Mouse (Mus musculus): Measurements from ENCODE around the gene Smndc1.

Gene Smndc1

DNA sequence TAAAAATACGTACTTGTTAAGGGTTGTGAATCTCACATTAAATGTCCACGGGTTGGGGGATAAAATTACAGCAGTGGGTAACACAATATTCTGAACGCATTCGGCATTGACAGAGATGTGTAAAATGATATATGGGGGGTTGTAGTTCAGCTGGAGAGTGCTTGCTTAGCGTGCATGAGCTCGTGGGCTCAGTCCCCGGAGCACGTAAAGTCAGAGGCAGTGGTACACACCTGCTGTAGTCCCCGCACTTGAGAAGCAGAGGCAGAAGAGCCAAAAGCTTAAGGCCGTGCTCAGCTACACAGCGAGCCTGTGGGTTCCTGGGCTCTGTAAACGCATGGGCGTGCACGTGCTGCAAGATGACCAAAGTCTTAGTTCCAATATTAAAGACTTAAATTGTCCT lies 44.6 kb downstream of the Smndc1 start:
- DNase-seq (ENCODE audit: low read depth, low spot score) = no peak

DNA sequence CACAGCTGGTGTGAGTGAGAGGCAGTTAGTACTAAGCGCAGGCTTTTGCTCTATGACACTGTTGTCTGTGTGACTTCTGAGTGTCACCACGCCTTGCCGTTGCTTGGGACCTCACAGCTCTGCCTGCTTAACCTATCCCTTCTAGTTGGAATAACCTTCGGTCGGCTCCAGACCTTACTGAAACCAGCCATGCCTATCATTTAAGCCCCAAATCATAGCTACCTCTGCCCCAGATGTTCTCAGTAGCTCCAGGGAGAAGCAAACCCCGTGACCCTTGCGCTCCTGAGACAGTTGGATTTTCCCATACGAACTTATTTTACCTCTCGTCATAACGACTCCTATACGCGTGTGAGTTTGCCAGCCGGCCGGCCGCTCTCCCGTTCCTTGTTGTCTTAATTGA lies 46.3 kb downstream of the Smndc1 start:
- no peak for DNase-seq (ENCODE audit: low read depth, low spot score)

DNA sequence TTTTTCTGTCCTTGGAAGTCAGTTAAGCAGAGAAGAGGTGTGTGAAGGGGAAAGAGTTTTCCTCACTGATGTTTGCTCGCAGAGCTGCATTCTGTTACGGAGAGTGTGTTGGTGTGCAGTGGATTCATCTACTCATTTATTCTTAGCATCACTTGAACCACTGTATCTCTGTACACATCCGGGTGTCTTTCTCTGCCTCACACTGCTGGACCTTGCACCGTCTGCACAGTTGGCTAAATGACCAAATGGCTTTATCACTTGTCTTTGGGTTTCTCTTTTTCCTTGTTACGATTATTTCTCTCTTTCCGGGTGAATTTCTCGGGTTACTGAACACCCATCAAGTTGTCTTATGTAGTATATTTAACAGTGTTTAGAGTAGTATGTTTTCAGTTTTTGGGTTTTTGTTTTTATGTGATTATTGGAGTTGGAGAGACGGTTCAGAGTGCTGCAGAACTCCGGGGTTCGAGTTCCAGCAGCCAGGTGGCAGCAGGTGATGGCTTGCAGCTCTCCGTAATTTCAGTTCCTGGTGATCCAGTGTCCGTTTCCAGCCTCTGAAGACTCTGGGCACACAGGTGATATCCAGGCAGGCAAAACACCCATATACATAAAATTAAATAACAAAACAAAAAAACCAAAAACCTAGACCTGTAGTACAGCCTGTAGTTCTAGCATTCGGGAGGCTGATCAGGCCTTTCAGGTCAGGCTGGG lies 47.0 kb downstream of the Smndc1 start:
- DNase-seq (ENCODE audit: low read depth, low spot score) = no peak

- no peak for DNase-seq (ENCODE audit: low read depth, low spot score)
Observed at GRCm38 (mm10) chr19:53340423-53340822, 50.0 kb downstream of the Smndc1 start.

DNA sequence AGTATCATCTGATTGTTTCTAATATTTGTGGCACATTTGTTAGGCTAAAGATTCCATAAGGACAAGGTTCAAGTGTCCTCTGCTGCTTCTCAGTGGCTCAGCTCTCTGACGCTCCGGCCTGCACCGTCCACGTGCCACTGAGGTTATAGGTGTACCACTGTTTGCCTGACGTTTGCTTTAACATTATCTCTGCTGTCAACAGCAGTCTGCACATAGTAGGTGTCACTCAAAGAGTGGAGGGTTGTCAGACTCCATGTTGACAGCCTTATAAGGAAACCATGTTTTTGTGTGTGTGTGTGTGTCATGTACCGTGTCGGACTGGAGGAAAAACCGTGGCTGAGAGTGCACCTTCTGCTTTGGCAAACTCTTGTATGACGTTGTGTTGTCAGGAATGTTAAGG lies 55.1 kb downstream of the Smndc1 start:
- no peak for DNase-seq (ENCODE audit: low read depth, low spot score)

GRCm38 (mm10) chr19:53333730-53334129 lies 56.6 kb downstream of the Smndc1 start:
- DNase-seq (ENCODE audit: low read depth, low spot score) = no peak

DNA sequence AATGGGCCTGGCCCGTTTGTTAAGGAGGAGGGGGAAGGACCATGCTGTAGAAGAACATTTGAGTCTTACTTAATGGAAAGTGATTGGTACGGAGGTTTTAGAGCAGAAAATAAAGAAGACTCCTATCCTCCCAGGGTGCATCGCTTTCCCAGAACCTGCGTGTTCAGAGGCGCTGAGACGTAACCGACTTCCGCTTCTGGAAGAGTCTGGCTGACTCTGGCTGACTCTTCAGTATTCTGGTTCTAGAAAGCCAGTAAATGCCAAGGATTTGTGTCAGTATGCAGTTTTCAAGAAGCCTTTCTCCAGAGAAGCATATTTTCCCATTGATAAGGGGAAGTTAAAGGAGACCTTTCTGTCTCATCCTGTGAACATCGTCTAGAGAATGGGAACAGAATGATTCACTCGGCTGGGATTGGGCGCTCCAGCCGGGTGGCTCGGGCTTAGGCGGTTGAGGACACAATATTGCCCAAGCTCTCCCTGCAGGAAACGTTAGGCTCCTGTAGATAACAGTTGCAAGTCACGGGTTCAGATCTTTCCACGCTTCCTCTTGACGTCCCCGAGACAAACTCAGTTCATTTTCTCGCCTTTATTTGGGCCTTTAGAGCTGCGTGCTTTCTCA lies 58.4 kb downstream of the Smndc1 start:
- DNase-seq (ENCODE audit: low read depth, low spot score) = no peak

GRCm38 (mm10) chr19:53329992-53330381 lies 60.4 kb downstream of the Smndc1 start:
- DNase-seq (ENCODE audit: low read depth, low spot score) = peak; percentile 73

Measured in forelimb bud, embryonic 11.5 days (tissue).